Mouse (Mus musculus) spleen, adult 2 months (tissue): ENCODE measurements at regions not wholly inside any gene's neighbourhood (a gene's known extent, or its start where the extent isn't known, plus 50 kb on each side); places are given as distances from the start of the nearest gene placed in this dataset.

Experiments
- DNase-seq, 2 experiments: peaks; one replicate each; pipeline versions ENCODE4 v3.0.0 to v3.0.0-alpha.2; 2012 to 2021; ENCODE audit warnings: low spot score in 2 of 2, low read depth in 1 of 2
- H3K27ac ChIP-seq: fragments of 200-500 bp; 2 replicates; pipeline ENCODE4 v1.5.1; 2012; ENCODE audit warnings: low read length, inconsistent platforms; ENCODE audit not compliant: insufficient read depth
- H3K27me3 ChIP-seq: fragments of 200-500 bp; 2 replicates; pipeline ENCODE4 v1.6.1; 2012; ENCODE audit warnings: mild to moderate bottlenecking, moderate library complexity, low read length, inconsistent platforms; ENCODE audit not compliant: control insufficient read depth, insufficient read depth
- H3K36me3 ChIP-seq: fragments of 200-500 bp; 2 replicates; pipeline ENCODE4 v1.6.1; 2012; ENCODE audit warnings: mild to moderate bottlenecking, low read length, inconsistent platforms; ENCODE audit not compliant: control insufficient read depth, insufficient read depth
- H3K4me1 ChIP-seq: fragments of 200-500 bp; 2 replicates; pipeline ENCODE4 v1.6.1; 2011; ENCODE audit warnings: inconsistent platforms; ENCODE audit not compliant: control insufficient read depth, insufficient read depth, insufficient read length
- H3K4me3 ChIP-seq: fragments of 200-500 bp; 2 replicates; pipeline ENCODE4 v1.5.1; 2011; ENCODE audit warnings: mild to moderate bottlenecking, inconsistent platforms; ENCODE audit not compliant: insufficient read depth, insufficient read length; ENCODE audit errors: extremely low read depth
- CTCF ChIP-seq: fragments of 200-500 bp; IDR thresholded peaks from 2 replicates; pipeline ENCODE4 v1.5.1; 2011; ENCODE audit warnings: mild to moderate bottlenecking, inconsistent platforms; ENCODE audit not compliant: insufficient read depth, insufficient read length, insufficient replicate concordance; ENCODE audit errors: extremely low read depth
- POLR2A ChIP-seq: fragments of 200-500 bp; IDR thresholded peaks from 2 replicates; pipeline ENCODE4 v1.6.1; 2011; ENCODE audit warnings: low read depth, low read length, inconsistent platforms
- WGBS: fragments of 180-500 bp; shearing (Covaris S2); methylation state at CpG from one replicate; pipeline ENCODE4 v1.1.7; 2018; 5-methylcytosine and 5-hydroxymethylcytosine counted together

GRCm38 (mm10) chr15:27308639-27309038 lies 157.8 kb upstream of the Ank start:
- no peaks in the 10 kb centered on the region for H3K4me1 ChIP-seq
- 33% methylated on average over 4 of the region's 4 CpGs for WGBS
- DNase-seq, result no peak

GRCm38 (mm10) chr15:27315964-27316745 lies 150.3 kb upstream of the Ank start:
- Histone ChIP-seq H3K4me1 (no peaks in the 10 kb centered on the region), H3K27ac (no peak overlapping the region), H3K4me3 (no peak overlapping the region), H3K36me3 (no peaks in the 10 kb centered on the region), H3K27me3 (no peaks in the 10 kb centered on the region)
- TF ChIP-seq CTCF (no peak), POLR2A (no peak)
- DNase-seq, result no peak
- WGBS, result 48% methylated on average over 4 of the region's 4 CpGs

More at GRCm38 (mm10) chr15:27308639-27309038, 157.8 kb upstream of the Ank start:
- TF ChIP-seq CTCF (no peak), POLR2A (no peak)
- H3K27ac ChIP-seq, result no peak overlapping the region
- H3K4me3 ChIP-seq, result no peak overlapping the region
- no peaks in the 10 kb centered on the region for H3K36me3 ChIP-seq
- no peaks in the 10 kb centered on the region for H3K27me3 ChIP-seq

- no peak for DNase-seq
- Histone ChIP-seq H3K36me3 (no peaks in the 10 kb centered on the region), H3K27me3 (no peaks in the 10 kb centered on the region), H3K4me3 (no peak overlapping the region), H3K4me1 (no peaks in the 10 kb centered on the region), H3K27ac (no peak overlapping the region)
- no peak for TF ChIP-seq CTCF
- no peak for TF ChIP-seq POLR2A
- WGBS, result 81% methylated on average over 1 of the region's 1 CpGs
Measured at GRCm38 (mm10) chr15:27316746-27317129, 149.7 kb upstream of the Ank start.

GRCm38 (mm10) chr15:27321915-27322665 lies 144.4 kb upstream of the Ank start:
- H3K36me3 ChIP-seq, result no peaks in the 10 kb centered on the region
- TF ChIP-seq CTCF, result no peak
- TF ChIP-seq POLR2A, result no peak
- DNase-seq, result no peak
- no peaks in the 10 kb centered on the region for H3K27me3 ChIP-seq
- H3K27ac ChIP-seq, result no peak overlapping the region
- WGBS, result 79% methylated on average over 10 of the region's 10 CpGs
- no peak overlapping the region for H3K4me3 ChIP-seq
- H3K4me1 ChIP-seq, result no peaks in the 10 kb centered on the region

- H3K4me3 ChIP-seq, result no peak overlapping the region
- TF ChIP-seq CTCF (peak; percentile 64; the same call in 1 of the 2 replicates), POLR2A (no peak)
- peak; percentile 25 to 43 for DNase-seq
- 34% methylated on average over 15 of the region's 15 CpGs for WGBS
- no peaks in the 10 kb centered on the region for H3K27me3 ChIP-seq
- no peaks in the 10 kb centered on the region for H3K4me1 ChIP-seq
- H3K36me3 ChIP-seq, result no peaks in the 10 kb centered on the region
- H3K27ac ChIP-seq, result no peak overlapping the region
Measured at GRCm38 (mm10) chr15:27325847-27326548, 140.5 kb upstream of the Ank start.

GRCm38 (mm10) chr15:27326549-27326876 lies 140.0 kb upstream of the Ank start:
- TF ChIP-seq CTCF (no peak), POLR2A (no peak)
- Histone ChIP-seq H3K27ac (no peak overlapping the region), H3K27me3 (no peaks in the 10 kb centered on the region), H3K36me3 (no peaks in the 10 kb centered on the region), H3K4me3 (no peak overlapping the region), H3K4me1 (no peaks in the 10 kb centered on the region)
- 90% methylated on average over 5 of the region's 5 CpGs for WGBS
- no peak for DNase-seq
